Mouse (Mus musculus): ENCODE measurements around the gene Olfr959. TPM values are rescaled to one million over a fixed set of nuclear protein-coding genes. Genes with fewer than 3 reads are reported as not detected.

Gene Olfr959
- polyA plus RNA-seq (2015; fragmentation: Nextera tagmentation; extraction: Ambion mirVana), result not detected in 2 replicates

DNA sequence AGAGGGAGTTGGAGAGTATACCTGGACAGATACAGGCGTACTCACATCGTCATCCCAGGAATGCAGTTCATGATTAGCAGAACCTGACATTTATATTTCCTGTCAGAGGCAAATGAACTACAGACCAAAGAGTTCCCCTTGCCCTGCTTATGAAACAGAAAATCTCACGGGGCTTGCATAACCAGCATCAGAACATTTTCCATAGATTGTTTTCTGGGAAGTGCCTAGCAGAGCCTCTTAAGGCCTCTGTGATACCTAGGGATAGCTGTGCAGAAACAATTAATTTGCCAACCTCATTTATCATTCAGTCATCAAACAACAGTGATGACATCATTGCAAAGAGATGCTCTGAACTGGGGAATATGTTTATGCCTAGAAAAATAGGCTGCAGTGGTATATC lies at the start of gene Olfr959:
TSS of gene Olfr959 (minus strand) at position 101 of the 400 bp plus-strand sequence.
- H3K27me3 ChIP-seq (ENCODE audit: insufficient read depth, low read length), result no peaks in the 10 kb centered on the region
- ATAC-seq (replicated peaks; ENCODE audit: low FRiP score, low read depth) (no peak), DNase-seq (ENCODE audit: low spot score) (no peak)
- no peaks in the 10 kb centered on the region for H3K9me3 ChIP-seq (replicated peaks; ENCODE audit: low read length)
- 80% methylated on average over 3 of the region's 3 CpGs for WGBS
- no peak within 1 kb of the TSS for H3K4me3 ChIP-seq (replicated peaks; ENCODE audit: low read depth, low read length)
- no peaks in the 10 kb centered on the region for H3K36me3 ChIP-seq (ENCODE audit: insufficient read depth, low read length)
- H3K9ac ChIP-seq (ENCODE audit: low read depth, low read length), result no peak within 1 kb of the TSS
- no peak within 1 kb of the TSS for H3K4me2 ChIP-seq (ENCODE audit: low read length)
- no peak for TF ChIP-seq CTCF (IDR thresholded peaks at IDR 0.05; ENCODE audit: low read depth)
- H3K4me1 ChIP-seq (replicated peaks; ENCODE audit: insufficient read depth, low read length), result no peaks in the 10 kb centered on the region
- no peak within 1 kb of the TSS for H3K27ac ChIP-seq

GRCm38 (mm10) chr9:39624711-39625110 lies 49.3 kb upstream of the Olfr959 start:
- peak; percentile 72 for DNase-seq (ENCODE audit: low spot score)

DNA sequence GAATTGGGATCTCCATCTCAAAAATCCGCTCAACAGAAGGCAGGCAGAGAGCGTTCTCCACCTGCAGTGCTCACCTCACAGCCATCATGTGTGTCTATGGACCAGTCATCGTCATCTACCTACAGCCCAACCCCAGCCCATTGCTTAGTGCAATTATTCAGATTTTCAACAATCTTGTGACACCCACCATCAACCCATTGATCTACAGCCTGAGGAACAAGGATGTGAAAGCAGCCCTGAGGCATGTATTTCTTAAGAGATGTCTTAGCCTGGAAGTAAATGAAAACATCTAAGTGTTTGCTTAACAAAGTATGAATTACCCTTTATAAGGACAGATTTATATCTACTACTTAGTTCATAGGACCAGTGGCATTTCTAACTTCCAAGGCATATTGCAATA lies 48.4 kb upstream of the Olfr959 start:
- Histone ChIP-seq H3K9ac (ENCODE audit: low read depth, low read length) (no peak overlapping the region), H3K4me2 (ENCODE audit: low read length) (no peak overlapping the region), H3K27ac (no peak overlapping the region), H3K36me3 (ENCODE audit: insufficient read depth, low read length) (no peaks in the 10 kb centered on the region), H3K9me3 (replicated peaks; ENCODE audit: low read length) (no peaks in the 10 kb centered on the region), H3K4me3 (replicated peaks; ENCODE audit: low read depth, low read length) (no peak overlapping the region), H3K4me1 (replicated peaks; ENCODE audit: insufficient read depth, low read length) (no peaks in the 10 kb centered on the region), H3K27me3 (ENCODE audit: insufficient read depth, low read length) (no peaks in the 10 kb centered on the region)
- WGBS, result 82% methylated on average over 3 of the region's 3 CpGs
- DNase-seq (ENCODE audit: low spot score), result no peak
- ATAC-seq (replicated peaks; ENCODE audit: low FRiP score, low read depth), result no peak
- no peak for TF ChIP-seq CTCF (IDR thresholded peaks at IDR 0.05; ENCODE audit: low read depth)

More at GRCm38 (mm10) chr9:39624711-39625110, 49.3 kb upstream of the Olfr959 start:
- WGBS, result 15% methylated on average over 2 of the region's 2 CpGs
- H3K4me3 ChIP-seq (replicated peaks; ENCODE audit: low read depth, low read length), result no peak overlapping the region
- H3K4me2 ChIP-seq (ENCODE audit: low read length), result no peak overlapping the region
- H3K27ac ChIP-seq, result no peak overlapping the region
- TF ChIP-seq CTCF (IDR thresholded peaks at IDR 0.05; ENCODE audit: low read depth), result no peak
- no peaks in the 10 kb centered on the region for H3K36me3 ChIP-seq (ENCODE audit: insufficient read depth, low read length)
- no peaks in the 10 kb centered on the region for H3K27me3 ChIP-seq (ENCODE audit: insufficient read depth, low read length)
- H3K9me3 ChIP-seq (replicated peaks; ENCODE audit: low read length), result no peaks in the 10 kb centered on the region
- no peak overlapping the region for H3K9ac ChIP-seq (ENCODE audit: low read depth, low read length)
- ATAC-seq (replicated peaks; ENCODE audit: low FRiP score, low read depth), result no peak
- no peaks in the 10 kb centered on the region for H3K4me1 ChIP-seq (replicated peaks; ENCODE audit: insufficient read depth, low read length)

DNA sequence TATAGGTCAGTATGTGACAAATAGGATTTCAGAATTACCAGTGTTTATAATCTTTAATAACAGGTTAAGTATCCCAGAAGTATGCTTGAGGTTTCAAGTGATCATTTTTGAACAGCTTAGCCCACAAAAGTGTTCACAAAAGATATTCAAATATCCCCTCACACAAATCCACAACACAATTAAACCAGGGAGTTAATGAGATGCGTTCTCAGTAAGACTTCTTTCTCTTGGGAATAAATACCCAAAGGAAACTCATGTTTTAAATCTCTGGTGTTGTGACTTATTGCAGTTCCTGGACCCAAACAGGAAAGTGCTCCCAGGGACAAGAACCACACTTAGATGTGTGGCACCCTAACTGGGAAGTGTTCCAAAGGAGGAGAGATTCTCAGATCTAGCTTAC lies 45.7 kb upstream of the Olfr959 start, which contains the start of gene Olfr960:
TSS of gene Olfr960 (plus strand) at position 301 of the 400 bp plus-strand sequence.
- no peak for TF ChIP-seq CTCF (IDR thresholded peaks at IDR 0.05; ENCODE audit: low read depth)
- no peak within 1 kb of the TSS for H3K4me2 ChIP-seq (ENCODE audit: low read length)

DNA sequence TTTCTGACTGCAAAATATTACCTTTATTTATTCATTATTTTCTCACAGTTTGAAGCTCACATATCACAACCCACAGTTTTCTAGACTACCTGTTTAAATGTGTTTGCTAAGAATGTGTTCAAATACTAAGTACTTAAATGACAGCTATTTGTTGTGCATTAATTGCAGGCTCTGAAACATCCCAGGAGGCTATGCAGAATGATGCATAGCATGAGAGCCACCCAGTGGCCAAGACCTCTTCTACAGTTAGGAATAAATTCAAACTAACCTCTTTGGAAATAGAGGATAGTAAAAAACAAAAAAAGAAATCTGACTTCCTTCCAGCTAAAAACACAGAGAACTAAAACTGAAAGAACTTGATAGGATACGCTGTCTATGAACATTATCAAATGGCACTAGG lies 36.6 kb upstream of the Olfr959 start:
- no peak overlapping the region for H3K9ac ChIP-seq (ENCODE audit: low read depth, low read length)
- H3K4me1 ChIP-seq (replicated peaks; ENCODE audit: insufficient read depth, low read length), result no peaks in the 10 kb centered on the region
- WGBS, result 61% methylated on average over 1 of the region's 1 CpGs
- no peak overlapping the region for H3K27ac ChIP-seq
- DNase-seq (ENCODE audit: low spot score) (peak; percentile 60), ATAC-seq (replicated peaks; ENCODE audit: low FRiP score, low read depth) (no peak)
- TF ChIP-seq CTCF (IDR thresholded peaks at IDR 0.05; ENCODE audit: low read depth), result peak; percentile 65
- no peak overlapping the region for H3K4me3 ChIP-seq (replicated peaks; ENCODE audit: low read depth, low read length)
- H3K4me2 ChIP-seq (ENCODE audit: low read length), result no peak overlapping the region
- no peaks in the 10 kb centered on the region for H3K27me3 ChIP-seq (ENCODE audit: insufficient read depth, low read length)
- H3K36me3 ChIP-seq (ENCODE audit: insufficient read depth, low read length), result no peaks in the 10 kb centered on the region
- H3K9me3 ChIP-seq (replicated peaks; ENCODE audit: low read length), result no peaks in the 10 kb centered on the region

More for the DNA sequence above, 45.7 kb upstream of the Olfr959 start, which contains the start of gene Olfr960:
- H3K4me1 ChIP-seq (replicated peaks; ENCODE audit: insufficient read depth, low read length), result no peaks in the 10 kb centered on the region
- H3K36me3 ChIP-seq (ENCODE audit: insufficient read depth, low read length), result no peaks in the 10 kb centered on the region
- H3K9ac ChIP-seq (ENCODE audit: low read depth, low read length), result no peak within 1 kb of the TSS
- H3K27ac ChIP-seq, result no peak within 1 kb of the TSS
- no peaks in the 10 kb centered on the region for H3K9me3 ChIP-seq (replicated peaks; ENCODE audit: low read length)
- no peak for ATAC-seq (replicated peaks; ENCODE audit: low FRiP score, low read depth)
- WGBS, result 83% methylated on average over 1 of the region's 1 CpGs
- H3K27me3 ChIP-seq (ENCODE audit: insufficient read depth, low read length), result no peaks in the 10 kb centered on the region
- DNase-seq (ENCODE audit: low spot score), result no peak
- no peak within 1 kb of the TSS for H3K4me3 ChIP-seq (replicated peaks; ENCODE audit: low read depth, low read length)

DNA sequence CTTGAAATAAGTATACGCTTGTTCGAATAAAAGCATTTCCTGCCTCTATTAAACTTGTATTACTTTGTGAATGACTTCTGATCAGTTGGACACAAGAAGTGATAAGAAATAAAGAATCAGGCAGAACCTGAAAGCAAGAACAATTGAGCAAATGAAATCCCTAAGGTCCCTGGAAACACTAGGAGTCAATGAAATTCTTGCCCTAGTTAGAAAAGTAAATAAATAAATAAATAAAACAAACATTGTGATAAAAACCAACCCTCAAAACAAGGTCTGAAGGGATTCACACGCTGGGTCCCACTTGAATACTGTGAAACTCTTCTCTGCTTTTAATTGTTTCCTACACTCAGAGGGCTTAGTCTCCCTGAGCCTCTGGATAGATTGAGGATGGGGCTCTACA lies 35.0 kb upstream of the Olfr959 start, which contains the start of gene Olfr148:
TSS of gene Olfr148 (plus strand) at position 301 of the 400 bp plus-strand sequence.
- H3K4me2 ChIP-seq (ENCODE audit: low read length), result no peak within 1 kb of the TSS
- 77% methylated on average over 3 of the region's 3 CpGs for WGBS
- H3K27me3 ChIP-seq (ENCODE audit: insufficient read depth, low read length), result no peaks in the 10 kb centered on the region
- ATAC-seq (replicated peaks; ENCODE audit: low FRiP score, low read depth) (no peak), DNase-seq (ENCODE audit: low spot score) (no peak)
- H3K4me1 ChIP-seq (replicated peaks; ENCODE audit: insufficient read depth, low read length), result no peaks in the 10 kb centered on the region
- TF ChIP-seq CTCF (IDR thresholded peaks at IDR 0.05; ENCODE audit: low read depth), result no peak
- no peaks in the 10 kb centered on the region for H3K9me3 ChIP-seq (replicated peaks; ENCODE audit: low read length)
- no peak within 1 kb of the TSS for H3K4me3 ChIP-seq (replicated peaks; ENCODE audit: low read depth, low read length)
- H3K27ac ChIP-seq, result no peak within 1 kb of the TSS
- no peaks in the 10 kb centered on the region for H3K36me3 ChIP-seq (ENCODE audit: insufficient read depth, low read length)
- no peak within 1 kb of the TSS for H3K9ac ChIP-seq (ENCODE audit: low read depth, low read length)

GRCm38 (mm10) chr9:39608497-39608896 lies 33.1 kb upstream of the Olfr959 start:
- ATAC-seq (replicated peaks; ENCODE audit: low FRiP score, low read depth) (peak; percentile 29; the same call in 1 of the 2 replicates), DNase-seq (ENCODE audit: low spot score) (peak; percentile 66)
- H3K4me1 ChIP-seq (replicated peaks; ENCODE audit: insufficient read depth, low read length), result 0 out of 2 replicates have a peak, but pooled peaks cover 3% of the 10 kb centered on the region
- no peaks in the 10 kb centered on the region for H3K27me3 ChIP-seq (ENCODE audit: insufficient read depth, low read length)
- no peaks in the 10 kb centered on the region for H3K36me3 ChIP-seq (ENCODE audit: insufficient read depth, low read length)
- TF ChIP-seq CTCF (IDR thresholded peaks at IDR 0.05; ENCODE audit: low read depth), result no peak
- no peak overlapping the region for H3K4me3 ChIP-seq (replicated peaks; ENCODE audit: low read depth, low read length)
- no peak overlapping the region for H3K9ac ChIP-seq (ENCODE audit: low read depth, low read length)
- no peak overlapping the region for H3K27ac ChIP-seq
- no peak overlapping the region for H3K4me2 ChIP-seq (ENCODE audit: low read length)
- H3K9me3 ChIP-seq (replicated peaks; ENCODE audit: low read length), result no peaks in the 10 kb centered on the region
